Mouse (Mus musculus) left cerebral cortex, adult 18-20 months (tissue): Measurements from ENCODE around the gene Dda1. TPM values are rescaled to one million over a fixed set of nuclear protein-coding genes. Genes with fewer than 3 reads are reported as not detected.
"Not testable (repeated sequence)": the region's sequence is repeated elsewhere in the genome, so short reads cannot be mapped to it uniquely, and the experiment has no call there.

Source experiments
- DNase-seq, 2 experiments: peaks; one replicate each; pipeline ENCODE4 v3.0.0; 2021 to 2022; ENCODE audit warnings: low spot score in 2 of 2, mixed read lengths in 1 of 2
- long read RNA-seq, 2 experiments: library from polyadenylated mRNA; stranded (forward); transcript quantifications; one replicate each; pipeline ENCODE4 v2.0.0; 2021
- total RNA-seq, 2 experiments: library from RNA; stranded (reverse); gene quantifications; 2 replicates each; pipeline ENCODE4 v1.2.3; 2021

Gene Dda1
- 10 to 100 TPM; 76.7 to 86.1 TPM for total RNA-seq
- long read RNA-seq, experiment 1, transcript Dda1-202 (5 exons, 1,933 nt), result major isoform, 134 of 238 reads
- long read RNA-seq, experiment 1, transcript Dda1-205 (5 exons, 1,929 nt), result minor isoform, 18 of 238 reads
- long read RNA-seq, experiment 1, transcript Dda1-204 (4 exons, 1,881 nt), result minor isoform, 27 of 238 reads
- long read RNA-seq, experiment 1, partial matches to known transcripts, result 4 of 238 reads
- long read RNA-seq, experiment 1, other reads (novel, unspliced or antisense), result 38 of 238 reads
- long read RNA-seq, experiment 2, transcript Dda1-205 (5 exons, 1,929 nt), result minor isoform, 11 of 180 reads
- long read RNA-seq, experiment 2, transcript Dda1-202 (5 exons, 1,933 nt), result major isoform, 128 of 180 reads
- long read RNA-seq, experiment 2, transcript Dda1-204 (4 exons, 1,881 nt), result minor isoform, 12 of 180 reads
- long read RNA-seq, experiment 2, partial matches to known transcripts, result 2 of 180 reads
- long read RNA-seq, experiment 2, other reads (novel, unspliced or antisense), result 25 of 180 reads

DNA sequence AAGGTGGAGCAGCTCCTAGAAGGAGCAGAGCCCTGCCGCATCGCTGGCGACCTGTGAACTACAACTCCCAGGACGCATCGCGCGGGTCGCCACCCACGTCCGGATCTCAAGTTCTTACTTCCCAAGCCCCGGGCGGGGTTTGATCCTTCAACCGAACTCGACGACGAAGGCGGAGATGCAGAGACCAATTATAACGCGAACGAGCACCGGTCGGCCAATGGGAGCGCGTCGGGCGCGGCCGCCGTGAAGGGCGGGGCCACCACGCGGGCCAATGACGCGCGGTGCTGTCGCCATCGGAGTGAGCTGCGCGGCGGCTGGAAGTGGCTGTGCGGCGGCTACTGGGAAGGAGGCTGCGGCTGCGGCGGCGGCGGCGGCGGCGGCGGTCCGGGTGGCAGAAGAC, at the start of gene Dda1:
Dda1 (plus strand) TSS at position 284 of the 400 bp plus-strand sequence.
- DNase-seq, result peak; percentile 97 to 99

DNA sequence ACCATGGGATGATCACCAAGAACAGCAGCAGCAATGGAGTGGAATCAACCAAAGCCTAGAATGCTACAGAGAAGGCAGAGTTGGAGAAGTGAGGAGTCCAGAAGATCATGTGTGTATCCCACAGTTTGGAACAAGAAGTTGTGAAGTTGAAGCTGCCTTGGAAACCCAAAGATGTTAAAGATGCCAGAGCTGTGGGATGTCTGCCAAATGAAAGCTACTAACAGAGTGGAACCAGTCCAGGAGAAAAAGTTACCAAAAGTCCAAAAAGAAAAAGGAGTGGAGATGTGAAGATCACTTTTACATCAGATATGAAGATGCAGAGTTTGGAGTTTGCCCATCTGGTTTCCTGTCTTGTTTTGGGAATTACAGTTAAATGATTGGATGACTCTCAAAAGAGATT, 46.9 kb upstream of the Dda1 start:
- no peak for DNase-seq

DNA sequence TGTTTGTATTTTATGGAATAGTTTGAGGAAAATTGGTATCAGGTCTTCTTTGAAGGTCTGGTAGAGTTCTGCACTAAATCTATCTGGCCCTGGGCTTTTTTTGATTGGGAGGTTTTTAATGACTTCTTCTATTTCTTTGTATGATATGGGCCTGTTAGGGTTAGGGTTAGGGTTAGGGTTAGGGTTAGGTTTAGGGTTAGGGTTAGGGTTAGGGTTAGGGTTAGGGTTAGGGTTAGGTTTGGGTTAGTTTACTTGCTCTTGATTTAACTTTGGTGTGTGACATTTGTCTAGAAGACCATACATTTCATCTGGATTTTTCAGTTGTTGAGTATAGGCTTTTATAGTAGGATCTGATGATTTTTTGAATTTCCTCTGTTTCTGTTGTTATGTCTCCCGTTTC, 36.1 kb upstream of the Dda1 start:
- not testable (repeated sequence) for DNase-seq

DNA sequence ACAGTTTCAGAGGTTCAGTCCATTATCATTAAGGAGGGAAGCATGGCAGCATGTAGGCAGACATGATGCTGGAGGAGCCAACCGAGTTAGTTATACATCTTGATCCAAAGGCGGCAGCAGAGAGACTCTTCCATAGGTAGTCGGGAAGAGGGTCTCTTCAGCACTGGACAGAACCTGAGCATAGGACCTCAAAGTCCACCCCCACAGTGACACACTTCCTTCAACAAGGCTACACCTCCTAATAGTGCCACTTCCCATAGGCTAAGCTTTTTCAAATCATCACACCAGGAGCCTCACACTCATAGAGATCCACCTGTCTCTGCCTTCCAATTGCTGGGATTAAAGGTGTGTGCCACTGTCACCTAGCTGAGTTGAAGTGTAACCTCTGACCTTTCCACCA, 32.0 kb upstream of the Dda1 start:
- DNase-seq, result no peak

DNA sequence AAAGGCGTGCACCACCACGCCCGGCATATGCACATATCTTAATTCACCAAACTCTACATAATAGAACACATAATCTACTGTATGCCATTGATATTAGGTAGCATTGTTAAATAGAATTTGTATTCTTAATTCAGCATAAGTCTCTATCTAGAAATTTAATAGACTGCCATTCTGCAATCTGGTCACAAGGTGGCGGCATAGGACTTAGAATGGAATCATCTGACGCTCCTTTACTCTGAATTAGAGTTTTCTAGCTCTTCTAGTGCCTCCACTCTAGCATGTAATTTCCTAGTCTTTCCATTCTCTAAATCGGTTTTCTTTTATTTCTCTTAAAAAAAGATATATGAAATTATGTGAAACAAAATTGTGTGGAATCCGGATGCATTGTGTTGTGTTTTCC, 27.6 kb upstream of the Dda1 start:
- no peak for DNase-seq

DNA sequence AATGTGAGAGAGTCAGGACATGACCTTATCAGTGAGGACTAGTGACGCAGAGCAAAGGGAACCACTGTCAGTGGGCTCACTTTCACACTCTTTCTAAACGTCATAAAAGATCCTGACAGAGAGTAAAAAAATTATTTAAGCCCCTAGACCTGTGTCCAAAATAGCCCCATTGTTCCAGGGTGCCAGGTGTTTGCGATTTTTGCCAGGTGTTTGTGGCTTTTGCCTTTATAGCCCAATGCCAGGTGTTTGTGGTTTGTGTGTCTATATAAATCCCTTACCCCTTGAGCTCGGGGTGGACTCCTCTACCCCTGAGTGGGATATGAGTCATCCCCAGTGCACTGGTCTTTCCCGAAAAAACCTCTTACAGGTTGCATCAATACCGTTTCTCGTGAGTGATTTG, 23.9 kb upstream of the Dda1 start:
- DNase-seq, result no peak

DNA sequence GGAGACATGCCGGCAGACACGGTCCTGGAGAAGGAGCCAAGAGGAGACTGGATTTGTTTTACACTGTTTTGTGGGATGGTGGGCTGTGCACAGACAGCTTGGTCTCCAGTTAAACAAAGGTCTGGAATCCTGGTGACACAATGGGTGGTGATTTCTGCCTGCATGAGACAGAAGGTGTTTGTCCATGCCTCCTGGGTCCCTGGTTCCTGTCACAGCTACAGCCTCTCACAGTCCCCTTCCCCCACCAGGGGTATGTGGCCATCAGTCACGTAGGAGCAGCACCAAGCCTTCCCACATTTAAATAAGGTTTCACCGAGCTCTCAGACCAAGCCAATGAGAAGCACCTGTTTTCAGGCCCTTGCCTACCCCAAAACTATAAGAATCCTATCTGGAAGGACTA, 17.7 kb upstream of the Dda1 start:
- no peak for DNase-seq

DNA sequence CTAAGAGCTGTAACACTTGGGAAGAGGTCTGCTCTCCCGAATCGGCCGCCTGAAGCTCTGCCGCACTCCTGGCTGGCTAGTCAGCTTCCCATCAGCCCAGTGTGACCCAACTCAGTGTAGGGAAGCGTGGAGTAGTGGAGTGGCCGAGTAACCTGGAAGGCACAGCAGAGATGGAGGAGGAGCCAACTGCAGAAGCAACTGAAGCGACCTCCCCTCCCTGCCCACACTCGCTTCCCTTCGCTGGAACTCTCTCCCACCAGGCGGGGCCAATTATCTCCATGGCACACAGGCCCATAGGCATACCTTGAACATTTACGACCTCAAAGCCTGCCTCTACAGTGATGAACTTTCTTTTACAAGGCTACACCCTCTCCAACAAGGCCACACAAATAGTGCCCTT, 17.2 kb upstream of the Dda1 start:
- no peak for DNase-seq

DNA sequence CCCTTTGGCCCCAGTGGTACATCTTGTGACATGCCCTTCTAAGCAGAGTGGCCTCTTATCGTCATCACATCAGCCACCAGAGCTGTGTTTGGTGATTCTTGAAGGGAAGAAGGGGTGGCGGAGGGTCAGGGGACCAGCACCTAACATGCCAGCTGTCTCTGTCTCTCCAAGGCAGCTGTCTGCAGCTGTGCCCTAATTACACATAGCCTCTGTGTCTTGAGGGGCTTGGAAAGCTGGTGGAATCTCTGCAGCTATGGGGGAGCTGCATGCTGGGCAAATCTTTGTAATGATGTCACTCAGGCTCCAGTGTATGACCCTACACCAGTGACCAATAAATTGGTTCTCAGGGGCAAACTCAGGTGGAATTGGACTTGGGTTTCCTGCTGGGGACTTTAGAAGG, 16.3 kb upstream of the Dda1 start:
- DNase-seq, result no peak

DNA sequence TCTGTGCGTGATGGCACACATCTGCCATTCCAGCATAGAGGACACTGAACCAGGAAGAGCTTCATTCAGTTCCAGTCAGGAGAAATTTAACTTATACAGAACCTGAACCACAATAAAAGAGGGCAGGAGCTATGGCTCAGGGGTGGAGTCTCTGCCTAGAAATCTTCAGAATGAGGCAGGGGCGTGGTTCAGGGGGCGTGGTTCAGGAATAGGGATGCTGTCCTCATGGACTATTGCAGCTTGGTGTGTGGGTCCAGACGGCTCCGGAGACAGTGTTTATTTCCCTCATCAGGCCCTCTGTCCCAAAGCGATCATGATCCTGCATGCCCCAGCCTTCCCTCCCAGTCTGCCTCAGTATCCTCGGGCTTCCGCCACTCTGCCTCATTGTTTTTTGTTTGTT, 14.3 kb upstream of the Dda1 start:
- DNase-seq, result no peak

DNA sequence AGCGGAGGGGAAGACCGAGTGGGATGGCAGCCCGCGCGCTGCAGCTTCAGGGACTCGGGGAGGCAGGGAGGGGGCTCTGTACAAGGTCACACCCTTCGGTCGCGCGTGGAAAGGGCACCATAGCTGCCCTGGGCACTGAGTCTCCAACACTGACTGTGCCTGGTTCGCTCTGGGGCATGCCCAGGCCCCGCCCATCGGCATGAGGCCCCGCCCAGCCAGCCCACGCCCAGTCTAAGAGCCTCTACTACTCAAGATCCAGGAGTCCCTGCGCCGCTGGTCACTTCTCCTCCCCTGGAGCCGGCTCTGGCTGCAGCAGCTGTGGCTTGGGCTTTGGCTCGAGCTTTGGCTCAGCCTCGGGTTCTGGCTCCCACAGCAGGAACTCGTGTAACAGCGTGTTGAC, 12.1 kb upstream of the Dda1 start:
- no peak for DNase-seq

DNA sequence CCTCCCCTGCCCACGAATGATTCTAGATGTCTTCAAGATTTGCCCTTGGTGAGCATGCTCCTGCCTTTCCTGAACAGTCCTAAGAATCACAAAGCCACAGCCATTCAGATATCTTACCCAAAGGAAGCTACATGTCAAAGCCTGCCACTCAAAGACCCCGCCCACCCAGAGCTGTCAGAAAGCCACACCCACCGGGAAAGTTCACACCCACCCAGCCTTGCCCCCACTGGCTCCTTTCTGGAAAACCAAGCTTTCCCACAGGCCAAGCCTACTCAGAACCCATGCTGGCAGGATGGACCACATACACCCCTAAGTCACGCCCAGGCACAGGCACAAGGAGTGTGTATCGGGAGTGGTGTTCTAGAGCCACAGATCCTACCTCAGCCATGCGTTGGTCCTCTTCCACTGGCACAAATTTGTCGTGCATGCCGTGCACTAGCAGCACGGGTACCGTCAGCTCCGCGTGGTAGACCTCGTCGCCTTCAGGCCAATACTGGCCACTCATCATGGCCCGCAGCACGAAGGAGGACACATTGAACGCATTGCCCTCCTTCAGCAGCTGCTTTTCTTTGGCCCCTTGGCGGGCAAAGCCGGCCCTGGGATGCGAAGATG, 11.2 kb upstream of the Dda1 start:
- no peak for DNase-seq

DNA sequence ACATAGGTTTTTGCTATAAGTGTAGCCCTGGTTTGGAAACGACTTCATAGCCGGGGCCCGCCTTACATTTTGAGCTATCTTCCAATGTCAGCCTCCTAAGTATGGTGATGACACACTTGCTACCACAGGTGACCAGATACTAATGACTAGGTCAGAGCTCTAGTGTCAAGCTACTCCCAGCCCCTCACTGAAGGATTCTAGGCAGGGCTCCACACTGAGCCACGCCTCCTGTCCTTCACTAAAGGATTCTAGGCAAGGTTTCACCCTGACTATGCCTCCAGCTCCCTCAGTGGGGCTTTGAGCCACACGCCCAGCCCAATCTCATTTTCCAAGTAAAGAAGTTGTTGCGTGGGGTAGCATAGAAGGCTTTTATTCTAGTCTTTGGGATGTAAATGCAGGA, 8.3 kb upstream of the Dda1 start:
- no peak for DNase-seq

DNA sequence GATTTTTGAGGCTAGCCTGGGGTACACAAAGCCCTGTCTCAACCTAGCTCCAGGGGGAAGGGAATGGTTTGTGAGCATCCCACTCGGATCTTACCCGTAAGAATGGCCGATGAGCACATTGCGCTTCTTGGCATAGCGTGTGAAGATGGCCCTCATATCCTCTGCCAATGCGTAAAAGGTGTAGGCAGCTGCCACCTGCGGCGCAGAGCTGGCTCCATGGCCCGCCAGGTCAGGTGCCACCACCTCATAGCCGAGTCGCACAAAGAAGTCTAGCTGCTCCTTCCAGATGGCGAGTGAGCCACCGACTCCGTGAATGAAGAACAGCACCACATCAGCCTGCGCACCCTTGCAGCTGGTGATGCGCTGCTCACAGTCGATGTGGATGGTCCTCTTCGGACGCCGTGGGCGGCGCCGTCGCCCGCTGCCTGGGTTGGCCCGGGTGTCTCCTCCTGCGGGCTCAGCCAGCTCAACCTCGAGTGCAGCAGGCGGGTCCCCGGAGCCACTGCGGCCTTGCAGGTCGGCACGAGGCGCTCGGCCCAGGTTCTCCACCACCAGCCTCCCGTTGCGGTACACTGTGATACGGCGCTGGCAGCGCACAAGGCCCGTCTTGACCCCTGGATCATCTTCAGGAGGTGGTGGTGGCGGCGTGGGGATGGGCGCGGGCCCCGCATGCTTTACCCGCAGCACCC, 7.7 kb upstream of the Dda1 start:
- no peak for DNase-seq

DNA sequence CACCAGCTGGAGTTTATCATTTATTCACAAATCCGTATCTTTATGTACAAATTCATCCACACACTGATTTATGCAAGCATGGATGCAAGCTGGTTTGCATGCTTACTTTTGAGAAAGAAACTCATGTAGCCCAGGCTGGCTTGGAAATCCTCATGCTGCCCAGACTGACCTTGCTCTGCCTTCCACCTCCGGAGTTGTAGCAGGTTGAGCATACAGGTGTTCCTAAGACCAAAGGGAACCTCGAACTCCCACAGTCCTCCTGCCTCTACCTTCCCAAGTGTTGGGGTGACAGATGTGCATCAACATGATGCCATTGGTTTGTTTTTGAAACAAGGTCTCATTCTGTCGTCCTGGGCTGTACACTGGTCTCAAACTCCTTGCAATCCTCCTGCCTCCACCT, 6.8 kb upstream of the Dda1 start:
- DNase-seq, result no peak

DNA sequence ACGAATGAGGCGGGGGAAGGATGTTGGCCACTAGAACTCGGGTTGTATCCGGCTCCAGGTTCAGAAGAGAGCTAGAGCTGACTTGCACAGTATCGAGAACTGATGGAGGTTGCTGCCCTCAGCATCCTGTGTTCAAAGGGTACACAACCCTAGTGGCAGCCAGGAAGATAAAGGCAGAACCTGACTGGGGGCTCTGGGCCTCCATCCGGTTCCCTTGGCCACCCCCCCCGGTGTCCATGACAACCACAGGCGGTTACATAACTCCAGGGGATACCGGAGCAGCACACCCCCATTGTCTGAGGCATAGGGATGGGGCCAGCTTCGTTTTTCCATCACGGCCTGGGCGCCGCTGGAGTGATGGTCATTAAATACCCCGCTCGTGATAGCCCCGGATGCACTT, 6.2 kb upstream of the Dda1 start:
- peak; percentile 54 to 68 for DNase-seq

DNA sequence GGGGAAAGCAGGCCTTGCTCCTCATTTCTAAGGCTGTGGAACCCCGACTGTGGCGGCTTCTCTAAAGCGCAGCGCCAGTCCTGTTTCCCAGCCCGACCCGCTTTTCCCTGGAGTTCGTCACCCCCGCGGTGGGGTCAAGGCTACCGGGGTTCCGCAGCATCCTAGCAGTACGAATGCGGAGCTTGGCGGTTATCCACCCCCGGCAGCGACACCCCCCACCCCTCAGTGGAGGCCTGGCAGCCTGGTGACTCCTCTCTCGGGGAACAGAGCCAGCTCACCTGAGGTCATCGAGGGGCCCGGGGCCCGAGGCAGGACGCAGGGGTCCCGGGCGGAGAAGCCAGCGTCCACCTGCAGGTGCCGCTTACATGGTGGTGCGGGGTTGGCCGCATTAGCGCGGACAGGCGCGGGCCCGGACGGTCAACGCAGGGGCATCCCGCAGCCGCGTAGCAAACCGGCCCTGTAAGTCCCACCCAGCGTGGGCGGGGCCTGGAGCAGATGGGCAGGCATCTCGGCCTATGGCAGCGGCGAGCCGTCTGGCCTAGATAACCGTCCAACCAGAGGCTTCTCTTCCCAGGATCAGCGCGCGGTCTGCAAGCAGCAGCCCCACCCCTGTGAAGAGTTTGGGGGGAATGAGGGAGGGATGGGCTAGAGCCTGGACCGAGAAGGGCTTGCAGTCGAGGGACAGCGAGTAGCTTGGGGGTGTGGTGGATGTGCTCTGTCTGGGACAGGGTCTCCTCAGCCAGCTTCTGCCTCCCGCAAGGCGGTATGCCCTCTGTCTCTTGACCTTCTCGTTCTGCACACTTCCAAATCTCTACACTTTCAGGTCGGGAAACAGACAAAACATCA, 5.6 kb upstream of the Dda1 start, which contains the start of gene Abhd8:
Abhd8 (minus strand) TSS at position 468 of the 846 bp plus-strand sequence.
- DNase-seq, result peak; percentile 98

DNA sequence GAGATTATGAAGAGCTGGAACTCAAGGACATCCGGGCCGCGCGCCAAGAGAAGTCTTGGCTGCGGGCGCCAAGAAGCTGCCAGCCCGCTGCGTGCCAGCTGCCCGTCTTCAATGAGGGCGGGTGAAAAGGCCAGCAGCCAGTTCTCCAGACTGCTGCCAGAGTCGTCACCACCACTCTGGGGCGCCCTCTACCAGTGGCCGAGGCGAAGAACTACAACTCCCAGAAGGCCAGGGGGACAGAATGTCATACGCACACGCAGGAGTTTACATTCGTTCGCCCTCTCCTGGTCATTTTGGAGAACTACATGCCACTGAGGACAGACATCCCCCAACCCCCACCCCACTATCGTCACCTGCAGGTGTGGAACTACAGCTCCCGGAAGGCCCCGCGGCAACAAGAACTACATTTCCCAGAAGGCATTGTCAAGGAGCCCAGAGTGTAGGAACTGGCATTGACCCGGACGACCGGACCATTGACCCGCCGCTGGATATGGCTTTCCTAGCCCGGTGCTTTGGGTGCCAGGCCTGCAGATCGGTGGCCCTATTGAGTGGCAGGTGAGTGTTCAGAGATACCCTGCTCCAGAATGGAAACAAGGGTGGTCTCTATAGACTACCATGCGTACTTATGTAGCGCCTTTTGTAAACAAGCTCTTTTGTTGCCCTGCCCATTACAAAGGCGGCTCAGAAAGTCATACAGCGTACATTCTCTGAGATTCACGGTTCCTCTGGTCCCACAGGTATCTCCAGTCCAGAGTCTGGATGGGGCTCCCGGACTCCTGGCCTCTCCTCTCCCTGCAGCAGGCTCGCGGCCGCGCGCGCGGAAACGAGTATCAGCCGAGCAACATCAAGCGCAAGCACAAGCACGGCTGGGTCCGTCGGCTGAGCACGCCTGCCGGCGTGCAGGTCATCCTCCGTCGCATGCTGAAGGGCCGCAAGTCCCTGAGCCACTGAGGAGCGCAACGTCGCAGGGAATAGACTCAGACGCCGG, 4.2 kb upstream of the Dda1 start, which contains the start of gene Mrpl34:
Mrpl34 (plus strand) TSS at position 447 of the 988 bp plus-strand sequence.
- DNase-seq, result peak; percentile 97 to 98

DNA sequence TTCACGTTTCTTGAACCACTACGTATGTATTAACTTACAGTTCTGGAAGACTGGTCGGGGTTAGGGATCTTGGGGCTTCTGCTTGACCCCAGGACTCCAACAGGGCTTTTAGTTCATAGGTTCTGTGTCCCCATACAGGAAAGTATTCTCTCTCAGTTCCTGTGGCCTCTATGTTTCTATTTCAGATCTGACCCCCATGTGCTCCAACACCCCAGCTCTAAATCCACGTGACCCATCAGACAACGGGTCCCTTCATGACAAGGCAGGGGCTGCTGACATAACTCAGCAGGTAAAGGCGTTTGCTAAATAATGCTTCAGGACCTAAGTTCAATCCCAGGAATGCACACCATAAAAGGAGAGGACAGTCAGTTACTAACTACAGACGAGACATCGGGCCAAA, 3.3 kb upstream of the Dda1 start:
- DNase-seq, result no peak

DNA sequence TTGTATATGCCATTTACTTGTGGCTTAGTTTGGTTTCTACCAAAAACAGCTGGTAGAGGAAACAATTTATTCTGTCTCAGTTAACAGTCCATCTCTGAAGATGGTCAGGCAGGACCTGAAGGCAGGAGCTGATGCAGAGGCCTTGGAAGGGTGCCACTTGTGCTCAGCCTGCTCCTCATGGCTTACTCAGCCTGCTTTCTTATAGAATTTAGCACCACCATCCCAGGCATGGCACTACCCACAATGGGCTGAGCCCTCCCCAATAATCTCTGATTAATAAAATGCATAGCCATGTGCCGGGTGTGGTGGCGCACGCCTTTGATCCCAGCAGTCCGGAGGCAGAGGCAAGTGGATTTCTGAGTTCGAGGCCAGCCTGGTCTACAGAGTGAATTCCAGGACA, 2.8 kb upstream of the Dda1 start:
- DNase-seq, result no peak
